Mouse (Mus musculus) common myeloid progenitor, adult 5-6 weeks (primary cell): ENCODE data around the gene Rgs10. TPM values are rescaled to one million over a fixed set of nuclear protein-coding genes. Genes with fewer than 3 reads are reported as not detected.

Experiments used
- ATAC-seq: replicated peaks from 2 replicates; pipeline ENCODE4 v1.8.0; 2016; ENCODE audit warnings: low read depth, mild to moderate bottlenecking, moderate TSS enrichment, inconsistent platforms; ENCODE audit not compliant: poor library complexity, severe bottlenecking
- total RNA-seq: library from RNA; stranded (forward); fragments of 200-1000, 187-1606 nt; gene quantifications from 2 replicates; pipeline ENCODE4 v1.2.3, GENCODE M21; 2017

The Rgs10 gene
- total RNA-seq, 1 experiment from 2014 or later: 92.0 TPM

- peak; percentile 22; the same call in 1 of the 2 replicates for ATAC-seq
These were observed 6.3 kb downstream of the Rgs10 start for GRCm38 (mm10) chr7:128412071-128412833.

DNA sequence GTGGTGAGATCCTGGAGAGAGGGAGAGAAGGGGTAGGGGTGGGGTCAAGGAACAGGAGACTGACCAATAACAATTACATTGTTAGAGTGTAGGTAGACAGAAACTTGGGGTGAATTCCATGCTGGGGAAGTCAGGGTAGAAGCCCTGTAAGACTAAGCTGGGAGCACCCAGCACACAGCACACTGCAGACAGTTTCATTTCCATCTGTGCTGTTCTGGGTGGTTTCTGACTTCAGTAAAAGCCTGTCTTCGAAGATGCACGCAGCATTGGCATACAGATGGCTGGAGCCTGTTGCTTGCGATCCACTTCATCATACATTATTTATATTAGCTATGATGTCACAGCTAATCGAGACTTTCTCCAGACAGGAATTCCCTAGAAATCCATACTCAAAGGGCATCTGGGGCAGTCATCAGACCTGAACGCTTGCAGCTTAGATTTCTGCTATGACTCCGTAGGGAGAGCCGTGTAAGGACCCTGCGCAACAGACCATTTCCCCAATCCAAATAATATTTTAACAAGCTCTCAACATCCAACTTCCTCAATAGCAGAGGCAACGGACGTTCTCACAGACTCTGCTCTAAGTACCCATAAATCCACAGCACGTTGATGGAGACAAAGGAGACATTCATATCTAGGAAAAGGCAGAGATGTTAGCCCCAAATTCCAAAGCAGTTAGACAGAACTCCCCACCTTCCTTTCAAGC is 7.7 kb downstream of the Rgs10 start:
- ATAC-seq: peak; percentile 31; the same call in 1 of the 2 replicates

- ATAC-seq: no peak
These were observed 10.3 kb downstream of the Rgs10 start for GRCm38 (mm10) chr7:128408265-128408664.

DNA sequence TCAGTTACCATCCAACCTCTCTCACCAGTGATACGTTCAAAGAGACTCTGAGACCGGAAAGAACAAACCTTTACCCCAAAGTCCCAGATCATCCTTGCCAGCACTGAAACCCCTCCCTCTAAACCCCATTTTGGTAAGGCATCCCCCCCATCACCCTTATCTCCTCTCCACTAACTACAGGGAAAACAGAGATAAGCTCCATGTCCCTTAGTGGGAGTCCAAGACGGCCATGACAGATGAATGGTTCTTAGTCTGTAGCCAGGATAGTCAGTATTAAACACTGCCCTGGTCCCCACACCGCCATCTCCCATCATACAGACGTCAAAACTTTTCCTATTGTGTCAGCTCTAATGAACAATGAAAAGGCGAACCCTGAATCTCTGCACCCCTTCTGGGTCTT is 14.6 kb downstream of the Rgs10 start:
- no peak for ATAC-seq

DNA sequence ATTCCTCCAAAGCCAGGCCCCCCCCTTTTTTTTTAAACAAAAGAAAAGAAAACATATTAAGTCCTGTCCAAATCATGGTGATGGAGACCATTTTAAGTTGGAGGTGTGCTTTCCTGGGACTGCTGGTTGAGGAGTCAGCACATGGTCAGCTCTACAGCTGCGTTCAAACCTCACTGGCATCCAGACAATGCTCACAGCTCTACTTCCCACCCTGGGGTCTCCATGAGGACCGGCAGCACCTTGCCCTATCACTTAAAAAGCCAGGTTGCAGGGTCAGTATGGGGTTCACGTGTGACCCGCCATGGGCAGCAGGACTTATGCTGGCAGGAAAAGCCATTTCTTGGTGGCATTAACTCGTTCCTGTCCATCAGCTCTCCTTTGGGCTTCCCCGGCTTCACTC is 15.0 kb downstream of the Rgs10 start:
- ATAC-seq: no peak

GRCm38 (mm10) chr7:128403128-128403527 is 15.4 kb downstream of the Rgs10 start:
- no peak for ATAC-seq

- ATAC-seq: no peak
These were observed 16.0 kb downstream of the Rgs10 start for GRCm38 (mm10) chr7:128402577-128402976.

GRCm38 (mm10) chr7:128398664-128399063 is 19.9 kb downstream of the Rgs10 start:
- ATAC-seq: peak; percentile 71; the same call in 1 of the 2 replicates

GRCm38 (mm10) chr7:128397066-128397465 is 21.5 kb downstream of the Rgs10 start:
- no peak for ATAC-seq

- ATAC-seq: no peak
These were observed 24.8 kb downstream of the Rgs10 start for GRCm38 (mm10) chr7:128393756-128394155.

DNA sequence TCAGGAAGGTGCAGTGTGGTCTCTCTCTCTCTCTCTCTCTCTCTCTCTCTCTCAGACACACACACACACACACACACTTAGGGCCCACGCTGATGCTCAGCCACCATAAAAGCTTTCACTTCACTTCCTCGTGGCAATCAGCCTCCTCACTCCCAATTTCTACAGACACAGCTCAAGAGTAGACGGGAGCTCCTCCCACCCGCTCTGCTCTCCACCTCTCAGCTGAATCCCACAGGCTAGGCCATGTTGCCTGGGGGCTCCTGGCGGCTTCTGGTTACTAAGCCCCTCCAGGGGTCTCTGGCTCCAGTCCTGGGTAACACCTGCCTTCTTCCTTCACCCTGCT is 25.6 kb downstream of the Rgs10 start:
- ATAC-seq: peak; percentile 16

DNA sequence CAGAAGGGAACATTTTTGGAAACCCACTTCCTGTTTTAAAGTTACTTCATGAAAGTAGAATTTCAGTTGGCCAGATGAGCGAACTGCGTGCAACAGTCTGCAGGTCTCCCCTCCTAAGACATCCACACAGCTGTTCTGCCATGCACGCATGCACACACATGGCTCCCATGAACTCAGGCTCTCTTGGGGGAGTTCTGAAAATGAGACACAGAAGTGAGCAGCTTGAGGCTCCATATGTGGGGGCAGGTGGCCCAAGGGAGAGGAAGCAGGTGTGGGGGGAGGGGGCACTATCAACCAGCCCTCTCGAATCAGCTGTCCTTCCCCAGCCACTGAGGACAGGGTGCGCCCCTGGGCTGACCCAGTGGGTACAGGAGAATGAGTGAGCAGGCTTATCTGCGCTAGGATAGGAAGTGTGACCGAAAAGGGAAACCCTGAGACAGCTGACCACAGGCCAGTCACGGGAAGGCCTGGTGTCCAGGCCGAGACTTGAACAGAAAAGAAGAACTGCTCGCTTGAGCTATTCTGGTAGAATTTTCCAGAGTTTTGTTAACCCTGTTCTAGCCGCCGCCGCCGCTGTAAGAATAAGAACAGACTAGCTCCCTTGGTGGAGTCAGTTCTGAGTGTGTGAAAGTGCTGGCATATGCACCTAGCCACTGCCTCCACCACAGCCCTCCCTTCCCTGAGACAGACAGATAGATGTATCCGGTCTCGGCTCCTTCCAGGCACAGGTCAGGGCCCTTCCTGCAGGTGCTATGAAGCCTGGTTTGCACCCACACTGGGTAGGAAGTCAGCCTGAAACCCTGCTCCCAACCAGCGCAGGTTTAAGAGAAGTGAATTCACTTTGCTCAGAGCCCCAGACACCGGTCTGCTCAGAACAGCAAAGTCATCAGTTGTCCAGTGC is 26.2 kb downstream of the Rgs10 start:
- ATAC-seq: peak; percentile 68

GRCm38 (mm10) chr7:128391267-128392057 is 27.1 kb downstream of the Rgs10 start:
- peak; percentile 62 for ATAC-seq

- ATAC-seq: no peak
These were observed 29.6 kb downstream of the Rgs10 start for GRCm38 (mm10) chr7:128388968-128389367.

- peak; percentile 34; the same call in 1 of the 2 replicates for ATAC-seq
These were observed 34.7 kb downstream of the Rgs10 start for GRCm38 (mm10) chr7:128383726-128384463.

GRCm38 (mm10) chr7:128383189-128383725 is 35.3 kb downstream of the Rgs10 start:
- no peak for ATAC-seq

DNA sequence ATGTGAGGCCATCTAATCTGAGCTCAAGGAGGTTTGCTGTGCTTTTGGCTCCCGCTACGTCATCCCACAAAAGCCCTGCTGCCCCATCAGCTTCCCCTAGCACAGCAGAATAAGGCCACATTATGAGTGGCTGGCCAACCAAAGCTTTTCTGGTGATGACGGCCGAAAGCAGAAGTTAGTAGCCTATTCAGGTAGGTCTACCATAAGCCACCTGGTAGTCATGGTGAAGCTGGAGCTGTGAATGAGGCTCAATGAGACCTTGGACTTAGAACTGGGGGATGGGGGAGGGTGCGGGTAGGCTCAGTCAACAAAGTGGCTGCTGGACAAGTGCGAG is 36.1 kb downstream of the Rgs10 start:
- ATAC-seq: peak; percentile 1; the same call in 1 of the 2 replicates

DNA sequence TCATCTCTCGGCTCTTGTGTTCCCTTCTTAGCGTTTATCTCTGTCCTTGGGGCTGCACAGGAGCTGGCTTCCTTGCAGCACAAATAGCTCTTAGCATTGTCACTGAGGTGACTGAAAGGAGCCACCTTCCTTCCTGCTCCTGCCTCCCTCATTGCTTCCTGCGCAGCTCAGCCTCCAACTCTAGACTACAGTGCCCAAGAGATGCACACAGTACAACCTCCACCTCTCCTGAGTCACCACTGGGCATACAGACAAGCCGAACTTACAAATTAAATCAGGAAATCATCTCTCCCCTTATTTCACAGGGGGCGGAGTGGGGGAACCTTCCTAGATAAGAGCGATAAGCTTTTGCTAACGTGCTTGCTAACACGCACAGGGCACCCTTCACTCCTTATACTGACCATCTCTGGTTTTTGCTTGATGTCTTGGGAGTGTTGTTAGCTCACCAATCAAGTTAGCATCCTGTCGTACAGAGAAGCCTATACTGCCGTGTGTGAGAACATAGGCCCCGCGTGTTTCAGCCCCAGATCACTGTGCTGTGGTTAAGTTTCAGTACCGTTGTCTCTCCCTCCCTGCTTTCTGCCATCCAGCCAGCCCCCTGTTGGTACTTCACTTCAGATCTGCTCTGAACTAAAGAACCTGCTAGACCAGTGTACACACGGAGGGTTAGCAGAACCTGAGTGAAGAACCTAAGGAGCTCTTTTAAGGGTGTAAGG is 36.6 kb downstream of the Rgs10 start:
- peak; percentile 4; the same call in 1 of the 2 replicates for ATAC-seq
